Mouse (Mus musculus): ENCODE data around the gene Prox2.
A peak's percentile ranks its signal among the peaks of the same experiment; 100 is the strongest.
"Not testable (repeated sequence)": the region's sequence is repeated elsewhere in the genome, so short reads cannot be mapped to it uniquely, and the experiment has no call there.

Gene Prox2

GRCm38 (mm10) chr12:85110698-85111592 lies at the start of gene Prox2, which contains the start of gene Dlst:
Gene Prox2 (minus strand): TSS chr12:85110759.
Gene Dlst (plus strand): TSS chr12:85110833.
- DNase-seq (ENCODE audit: low spot score in 2 of 2): peak; percentile 75 to 83

- no peak for DNase-seq (ENCODE audit: low spot score in 2 of 2)
These were observed 49.0 kb upstream of the Prox2 start for GRCm38 (mm10) chr12:85159592-85159991.

DNA sequence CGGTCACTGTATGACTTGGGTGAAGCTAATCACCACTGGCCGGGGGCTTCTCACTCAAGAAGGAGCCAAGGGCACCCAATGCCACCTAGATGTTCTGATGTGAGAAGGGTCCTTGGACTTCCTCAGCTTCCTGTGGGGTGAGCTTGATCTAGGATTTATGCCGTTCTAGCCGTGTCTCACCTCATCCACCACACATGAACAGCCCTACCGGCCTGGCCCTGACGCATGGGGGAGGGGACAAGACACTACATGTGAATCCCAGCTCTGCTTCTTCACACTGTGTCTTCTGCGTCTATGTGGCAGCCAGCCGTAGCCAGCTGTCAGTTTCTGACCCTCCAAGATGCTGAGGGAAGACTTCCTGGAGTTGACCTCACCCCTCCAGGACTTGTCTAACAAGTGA lies 48.2 kb upstream of the Prox2 start:
- DNase-seq (ENCODE audit: low spot score in 2 of 2): no peak

- DNase-seq (ENCODE audit: low spot score in 2 of 2): no peak
These were observed 47.4 kb upstream of the Prox2 start for GRCm38 (mm10) chr12:85157797-85158460.

DNA sequence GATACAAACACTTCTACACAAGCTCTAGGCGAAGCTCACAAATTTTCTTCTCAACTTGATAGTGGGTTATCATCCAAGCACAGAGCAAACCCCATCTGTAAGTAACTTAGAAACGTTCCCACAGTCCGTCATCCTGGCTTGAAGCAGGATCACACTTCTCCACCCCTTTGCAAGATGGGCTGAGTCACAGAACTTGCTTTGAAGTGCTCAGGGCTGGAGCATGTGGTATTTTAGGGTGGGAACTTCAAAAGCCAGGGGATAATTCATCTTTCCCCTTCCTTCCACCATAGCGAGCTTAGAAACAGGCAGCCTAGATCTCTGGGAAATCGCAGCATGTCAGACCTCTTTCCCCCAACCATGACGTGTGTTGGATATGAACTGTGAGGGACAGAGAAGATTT lies 45.8 kb upstream of the Prox2 start:
- no peak for DNase-seq (ENCODE audit: low spot score in 2 of 2)

DNA sequence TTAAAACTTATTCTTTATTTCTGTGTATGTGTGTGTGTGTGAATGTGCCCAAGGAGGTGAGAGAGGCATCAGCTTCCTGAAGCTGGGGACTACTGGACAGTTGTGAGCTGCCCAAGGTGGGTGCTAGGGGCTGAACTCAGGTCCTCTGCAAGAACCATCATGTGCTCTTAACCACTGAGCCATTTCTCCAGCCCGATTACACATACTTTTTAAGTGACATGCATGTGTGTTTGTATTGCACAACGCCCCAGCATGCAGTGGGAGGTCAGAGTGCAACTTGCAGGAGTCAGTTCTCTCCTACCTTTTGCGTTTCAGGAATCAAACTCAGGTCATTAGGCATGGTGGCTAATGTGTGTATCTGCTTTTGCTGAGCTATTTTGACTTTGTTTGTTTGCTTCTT lies 42.5 kb upstream of the Prox2 start:
- no peak for DNase-seq (ENCODE audit: low spot score in 2 of 2)

GRCm38 (mm10) chr12:85151002-85151774 lies 40.6 kb upstream of the Prox2 start, which contains the start of gene Rps6kl1:
Gene Rps6kl1 (minus strand): TSS chr12:85151264.
- DNase-seq (ENCODE audit: low spot score in 2 of 2): peak; percentile 18 to 41

GRCm38 (mm10) chr12:85150321-85151001 lies 39.9 kb upstream of the Prox2 start:
- DNase-seq (ENCODE audit: low spot score in 2 of 2): no peak

DNA sequence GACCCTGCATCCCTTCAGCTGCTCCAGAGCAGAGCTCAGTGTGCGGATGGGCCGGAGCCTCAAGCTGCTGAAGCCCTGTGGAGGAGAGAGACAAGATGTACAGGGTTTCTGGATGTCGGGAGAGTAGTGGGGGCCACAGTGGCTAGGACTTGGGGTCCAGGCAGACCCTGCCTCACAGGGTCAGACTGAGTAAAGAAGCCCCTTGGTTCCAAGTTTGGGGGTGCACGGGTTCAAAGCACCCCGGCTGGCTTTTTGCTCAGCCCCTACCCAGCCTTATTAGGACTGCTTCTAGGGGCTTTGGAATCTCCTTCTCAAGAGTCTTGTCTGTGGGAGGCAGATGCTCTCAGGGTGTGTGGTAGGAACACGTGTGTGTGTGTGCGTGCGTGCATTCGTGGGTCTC lies 36.3 kb upstream of the Prox2 start:
- no peak for DNase-seq (ENCODE audit: low spot score in 2 of 2)

- no peak for DNase-seq (ENCODE audit: low spot score in 2 of 2)
These were observed 35.8 kb upstream of the Prox2 start for GRCm38 (mm10) chr12:85146355-85146754.

- DNase-seq (ENCODE audit: low spot score in 2 of 2): no peak
These were observed 35.1 kb upstream of the Prox2 start for GRCm38 (mm10) chr12:85145630-85146029.

DNA sequence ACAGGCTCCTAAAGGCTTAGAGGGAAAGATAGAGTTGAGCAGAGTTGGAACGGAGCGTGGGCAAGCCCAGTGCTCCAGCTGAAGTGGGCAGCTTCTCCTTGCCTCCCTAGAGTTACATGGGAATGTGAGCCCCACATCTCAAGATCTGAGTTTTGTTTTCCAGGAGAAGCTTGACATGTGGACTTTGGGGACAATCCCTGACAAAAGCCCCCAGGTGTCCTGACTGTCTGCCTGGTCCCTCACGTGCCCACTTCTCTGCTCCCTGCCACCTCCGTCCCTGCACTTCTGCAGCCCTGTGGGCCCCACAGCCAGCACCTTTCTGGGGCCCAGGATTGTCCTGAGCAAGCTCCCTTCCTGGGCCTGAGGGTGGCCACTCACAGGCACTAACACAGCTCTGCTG lies 34.3 kb upstream of the Prox2 start:
- no peak for DNase-seq (ENCODE audit: low spot score in 2 of 2)

DNA sequence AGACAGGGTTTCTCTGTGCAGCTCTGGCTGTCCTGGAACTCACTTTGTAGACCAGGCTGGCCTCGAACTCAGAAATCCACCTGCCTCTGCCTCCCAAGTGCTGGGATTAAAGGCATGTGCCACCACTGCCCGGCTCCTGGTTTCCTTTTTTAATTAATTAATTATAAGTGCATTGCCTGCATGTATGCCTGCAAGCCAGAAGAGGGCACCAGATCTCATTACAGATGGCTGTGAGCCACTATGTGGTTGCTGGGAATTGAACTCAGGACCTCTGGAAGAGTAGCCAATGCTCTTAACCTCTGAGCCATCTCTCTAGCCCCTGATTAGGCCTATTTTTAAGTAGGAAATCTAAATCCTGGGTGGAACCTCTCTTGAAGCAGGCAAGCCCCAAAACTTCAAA lies 33.7 kb upstream of the Prox2 start:
- not testable (repeated sequence) for DNase-seq (ENCODE audit: low spot score in 2 of 2)

- peak; percentile 67 to 79 for DNase-seq (ENCODE audit: low spot score in 2 of 2)
These were observed 32.2 kb upstream of the Prox2 start for GRCm38 (mm10) chr12:85142803-85143202.

DNA sequence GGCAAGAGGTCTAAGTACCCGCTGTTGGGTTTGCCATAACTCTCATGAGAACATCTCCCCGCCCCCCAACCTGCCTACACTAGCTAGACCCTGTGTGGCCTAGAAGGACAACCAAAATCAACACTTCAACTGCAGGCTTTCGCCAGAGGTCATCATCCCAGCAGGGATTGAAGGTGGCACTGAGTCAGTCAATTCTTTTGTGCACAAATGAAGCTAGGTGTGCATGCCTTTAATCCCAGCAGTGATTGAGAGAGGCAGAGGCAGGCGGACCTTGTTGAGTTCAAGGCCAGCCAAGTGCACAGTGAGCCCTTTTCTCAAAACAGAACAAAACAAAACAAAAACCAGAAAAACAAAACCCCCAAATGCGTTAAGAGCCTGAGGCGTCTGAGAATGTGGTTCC lies 30.5 kb upstream of the Prox2 start:
- no peak for DNase-seq (ENCODE audit: low spot score in 2 of 2)

DNA sequence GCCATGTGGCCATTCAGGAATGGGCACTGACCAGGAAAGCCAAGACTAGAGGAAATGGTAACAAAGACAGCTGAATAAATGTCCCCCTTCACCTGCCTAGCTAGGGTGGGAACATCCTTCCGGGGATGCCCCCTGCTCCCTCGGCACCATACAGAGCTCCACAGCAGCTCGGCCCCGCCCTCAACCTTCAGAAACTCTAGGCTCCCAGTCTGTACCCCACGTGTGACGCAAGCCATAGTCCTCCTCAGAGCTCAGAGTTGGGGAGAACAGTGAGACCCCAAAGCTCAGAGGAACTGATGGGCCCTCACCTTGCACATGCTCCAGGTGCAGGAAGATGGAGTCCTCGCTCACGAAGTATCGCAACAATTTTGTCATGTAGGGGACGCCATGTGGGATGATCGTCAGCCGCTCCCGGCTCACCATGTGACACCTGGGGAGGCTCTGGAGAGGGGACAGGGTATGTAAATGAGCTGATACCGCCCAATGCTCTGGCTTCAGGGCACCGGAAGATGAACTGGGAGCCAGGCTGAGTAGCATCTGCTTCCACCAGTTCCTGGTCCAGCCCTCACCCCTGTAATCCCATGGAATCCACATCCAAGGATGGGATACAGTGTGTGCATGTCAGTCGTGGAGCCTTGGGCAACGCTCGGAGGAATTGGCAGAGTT lies 29.6 kb upstream of the Prox2 start:
- peak in 1 of 2 experiments; percentile 16 for DNase-seq (ENCODE audit: low spot score in 2 of 2)

DNA sequence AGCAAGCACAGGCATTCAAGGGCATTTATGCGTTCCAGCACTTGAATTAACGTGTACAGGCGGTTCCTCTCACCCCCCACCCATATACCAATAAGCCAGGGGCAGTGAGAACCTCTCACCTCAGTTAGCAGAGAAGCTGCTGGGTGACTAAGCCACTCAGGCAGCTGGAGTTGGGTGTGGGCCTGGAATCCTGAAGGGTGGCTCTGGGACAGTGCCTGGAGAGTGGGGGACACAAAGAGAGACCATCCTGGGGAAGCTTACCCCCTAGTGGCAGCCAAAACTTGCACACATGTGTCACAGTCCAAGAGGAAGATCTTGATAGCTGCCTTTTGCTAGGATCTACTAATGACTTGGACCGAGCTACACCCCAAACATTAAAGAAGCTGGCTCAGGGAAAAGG lies 26.1 kb upstream of the Prox2 start:
- DNase-seq (ENCODE audit: low spot score in 2 of 2): no peak

DNA sequence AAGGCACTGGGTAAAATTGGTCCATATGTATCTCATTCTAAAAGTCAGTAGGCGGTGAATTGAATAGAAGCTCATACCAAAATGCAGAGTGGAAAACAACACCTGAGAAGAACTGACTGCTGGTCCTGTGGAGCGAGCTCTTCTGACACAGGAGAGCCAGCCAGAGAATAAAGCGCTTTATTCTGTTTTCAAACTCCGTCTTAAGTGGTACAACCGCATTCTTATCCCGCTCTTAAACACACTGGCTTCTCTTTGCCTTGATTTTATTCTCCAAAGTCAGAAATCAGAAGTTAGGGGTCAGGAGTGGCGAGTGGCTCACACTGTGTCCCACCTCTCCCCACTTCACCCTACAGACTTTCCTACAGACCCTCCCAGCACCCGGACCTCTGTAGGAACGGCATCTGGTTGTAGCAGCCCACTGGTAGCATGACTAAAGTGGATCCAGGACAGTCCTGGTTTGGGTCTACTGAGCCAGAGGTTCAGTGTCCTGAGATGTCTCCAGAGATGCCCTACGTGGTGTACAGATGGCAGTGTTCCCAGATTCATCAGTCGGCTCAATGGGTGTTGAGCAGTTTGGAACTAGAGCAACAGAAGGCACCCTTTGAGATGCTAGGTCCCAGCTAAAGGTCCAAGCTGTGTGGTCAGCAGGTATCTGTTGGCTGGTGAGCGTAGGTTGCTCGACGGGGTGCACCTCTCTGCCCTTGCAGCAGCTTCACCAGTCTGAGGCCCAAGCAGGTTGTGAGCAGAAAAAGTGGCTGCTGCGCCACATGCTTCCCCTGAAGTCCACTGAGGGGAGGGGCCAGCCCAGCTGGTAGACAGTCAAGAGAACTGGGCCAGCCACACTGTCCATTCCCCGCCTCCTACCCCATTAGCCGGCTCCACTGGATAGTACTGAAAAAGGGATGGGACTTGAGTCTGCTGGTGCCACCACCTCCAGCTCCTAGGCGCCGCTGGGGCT lies 25.2 kb upstream of the Prox2 start:
- no peak for DNase-seq (ENCODE audit: low spot score in 2 of 2)

DNA sequence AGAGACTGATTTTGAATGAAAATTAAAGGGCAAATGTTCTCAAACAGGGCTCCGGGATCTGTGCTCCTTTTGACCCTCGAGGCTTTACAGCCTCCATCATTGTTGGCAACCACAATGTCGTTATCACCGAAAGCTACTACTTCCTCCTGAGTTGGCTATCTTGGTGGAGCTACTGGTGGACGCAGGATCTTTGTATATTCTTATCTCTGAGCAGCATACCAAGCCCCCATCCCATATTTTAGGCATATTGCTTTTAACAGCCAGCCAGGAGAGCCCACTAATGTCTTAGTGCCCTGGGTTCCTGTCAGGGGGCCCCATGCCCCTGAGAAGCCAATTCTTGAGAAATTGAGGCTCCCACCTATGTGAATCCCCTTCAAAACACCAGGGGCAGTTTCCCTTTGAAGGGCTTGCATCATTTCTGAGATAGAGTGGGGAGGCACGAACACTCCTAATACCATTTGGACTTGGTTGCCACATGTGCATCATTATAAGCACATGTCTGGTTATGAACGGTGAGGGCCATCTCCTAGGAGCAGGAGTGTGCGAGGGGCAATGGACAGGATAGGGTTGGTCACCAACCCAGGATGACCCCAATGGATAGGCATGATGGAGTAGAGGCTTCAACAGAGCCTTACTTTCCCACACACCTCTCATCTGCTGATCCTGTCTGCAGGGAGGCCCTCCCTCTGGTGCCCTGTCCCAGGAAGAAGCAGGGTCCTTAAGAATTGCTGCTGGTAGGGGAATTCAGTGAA lies 23.7 kb upstream of the Prox2 start:
- DNase-seq (ENCODE audit: low spot score in 2 of 2): no peak

Measured in natural killer cell, adult 2 months (primary cell).